Mouse (Mus musculus) induced T-regulatory cell, adult 2 months (primary cell): Measurements from ENCODE around the gene Faap20.

ENCODE experiments used
- DNase-seq: peaks from one replicate; pipeline ENCODE4 v3.0.0-alpha.2; 2012; ENCODE audit warnings: low read depth

The Faap20 gene

DNA sequence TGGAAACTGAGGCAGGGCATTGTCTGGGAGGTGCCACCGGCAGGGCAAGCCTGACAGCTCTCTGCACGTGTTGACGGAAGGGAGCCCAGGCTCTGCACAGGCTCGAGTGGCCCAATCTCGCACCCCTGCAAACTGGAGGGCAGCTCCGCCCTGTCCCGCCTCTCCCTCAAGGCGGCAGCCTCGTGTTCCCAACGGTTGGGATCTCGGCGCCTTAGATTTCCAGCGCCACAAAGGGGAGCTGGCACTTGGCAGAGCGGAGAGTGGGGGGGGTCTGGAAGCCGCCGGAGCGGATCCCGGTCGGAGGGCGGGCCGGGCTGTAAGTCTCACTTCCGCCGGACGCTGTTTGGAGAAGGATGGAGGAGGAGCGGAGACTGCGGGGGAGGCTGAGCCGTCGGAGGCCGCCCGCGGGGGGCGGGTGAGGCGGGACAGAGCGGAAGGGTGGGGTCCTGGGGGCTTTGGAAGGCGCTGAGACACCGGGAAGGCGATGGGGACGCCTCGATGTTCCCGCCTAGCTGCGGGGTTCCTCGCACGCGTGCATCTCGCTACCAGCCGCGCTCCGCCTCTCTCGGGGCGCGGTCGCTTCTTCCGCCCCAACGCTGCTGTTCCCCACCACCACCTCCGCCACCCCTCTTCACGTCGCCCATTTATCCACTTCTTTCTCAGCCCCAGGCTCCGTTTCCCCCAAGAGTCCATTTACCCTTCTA lies at the start of gene Faap20:
Faap20 (plus strand) TSS at position 155 of the 704 bp plus-strand sequence.
- peak; percentile 92 for DNase-seq

DNA sequence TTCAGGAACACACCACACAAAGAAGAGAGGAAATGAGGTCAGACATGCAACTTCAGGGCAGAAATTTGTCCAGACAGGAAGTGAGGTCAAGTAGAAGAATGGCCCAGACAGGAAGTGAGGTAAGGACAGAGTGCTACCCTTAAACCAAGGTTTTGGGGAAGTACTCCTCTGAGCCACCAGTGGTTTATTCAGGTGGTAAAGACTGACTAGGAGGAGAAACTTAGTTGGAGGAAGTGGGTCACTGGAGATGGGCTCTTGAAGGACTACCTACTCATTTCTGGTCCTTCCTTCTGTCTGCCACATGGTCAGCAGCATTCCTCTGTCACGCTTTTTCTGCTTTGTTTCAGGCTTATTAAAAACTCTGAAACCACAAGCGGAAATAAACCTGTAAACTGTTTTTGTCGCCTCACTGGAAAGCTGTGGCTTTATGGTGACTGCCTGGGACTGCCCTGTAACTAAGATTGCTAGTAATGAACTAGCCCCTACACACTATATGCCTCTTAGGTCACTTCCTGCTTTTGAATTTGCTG lies 48.7 kb upstream of the Faap20 start:
- peak; percentile 95 for DNase-seq

GRCm38 (mm10) chr4:155201764-155202163 lies 47.8 kb upstream of the Faap20 start:
- DNase-seq, result no peak

GRCm38 (mm10) chr4:155205919-155206318 lies 43.7 kb upstream of the Faap20 start:
- DNase-seq, result no peak

DNA sequence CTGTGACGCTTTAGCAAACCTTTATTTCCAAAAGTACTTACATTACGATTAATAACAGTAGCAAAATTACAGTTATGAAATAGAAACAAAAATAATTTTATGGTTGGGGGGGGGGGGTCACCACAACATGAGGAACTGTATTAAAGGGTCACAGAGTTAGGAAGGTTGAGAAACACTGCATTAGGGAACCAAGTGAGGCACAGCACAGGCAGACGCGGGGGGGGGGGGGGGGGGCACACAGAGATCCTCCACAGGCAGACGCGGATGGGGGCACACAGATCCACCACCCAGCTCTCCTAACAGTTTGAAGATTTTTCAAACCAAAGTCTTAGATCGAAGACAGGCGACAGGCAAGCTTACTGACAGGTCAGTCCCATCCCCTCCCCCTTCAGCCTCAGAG lies 43.1 kb upstream of the Faap20 start:
- no peak for DNase-seq

GRCm38 (mm10) chr4:155207841-155208240 lies 41.8 kb upstream of the Faap20 start:
- DNase-seq, result peak; percentile 78

DNA sequence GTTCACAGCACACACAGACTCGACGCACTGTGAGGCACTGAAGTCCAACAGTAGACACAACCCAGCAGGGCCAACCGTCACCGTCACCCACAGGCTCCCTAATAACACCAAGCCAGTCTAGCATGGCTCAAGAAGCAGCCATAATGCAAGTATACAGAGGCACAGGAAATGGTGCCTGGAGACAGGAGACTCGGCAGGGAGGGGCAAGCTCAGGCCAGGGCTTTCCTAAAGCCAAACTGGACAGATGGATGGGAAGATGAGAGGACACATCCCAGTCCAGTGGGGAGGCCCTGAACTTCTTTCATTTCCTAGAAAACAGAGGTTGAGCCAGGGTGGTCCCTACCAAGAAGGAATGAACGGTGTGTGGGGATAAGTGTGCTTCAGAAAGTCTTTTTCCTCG lies 41.0 kb upstream of the Faap20 start:
- no peak for DNase-seq

- DNase-seq, result no peak
These were observed 40.5 kb upstream of the Faap20 start for GRCm38 (mm10) chr4:155209079-155209478.

DNA sequence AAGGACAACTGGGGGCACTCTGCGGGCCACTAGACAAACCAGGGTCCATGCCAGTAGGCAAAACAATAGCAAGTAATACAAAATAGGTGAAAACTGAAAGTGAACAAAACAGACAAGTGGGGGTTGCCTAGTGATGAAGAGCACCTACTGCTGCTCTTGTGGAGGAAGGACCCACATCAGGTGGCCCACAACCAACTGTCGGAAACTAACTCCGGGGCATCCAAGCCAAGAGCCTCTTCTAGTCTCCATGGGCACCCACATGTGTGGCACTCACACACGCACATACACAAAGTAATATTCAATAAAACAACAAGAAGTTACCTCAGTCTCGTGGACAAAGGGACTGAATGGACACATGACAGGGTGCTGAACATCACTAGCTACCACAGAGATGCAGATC lies 40.1 kb upstream of the Faap20 start:
- peak; percentile 62 for DNase-seq

DNA sequence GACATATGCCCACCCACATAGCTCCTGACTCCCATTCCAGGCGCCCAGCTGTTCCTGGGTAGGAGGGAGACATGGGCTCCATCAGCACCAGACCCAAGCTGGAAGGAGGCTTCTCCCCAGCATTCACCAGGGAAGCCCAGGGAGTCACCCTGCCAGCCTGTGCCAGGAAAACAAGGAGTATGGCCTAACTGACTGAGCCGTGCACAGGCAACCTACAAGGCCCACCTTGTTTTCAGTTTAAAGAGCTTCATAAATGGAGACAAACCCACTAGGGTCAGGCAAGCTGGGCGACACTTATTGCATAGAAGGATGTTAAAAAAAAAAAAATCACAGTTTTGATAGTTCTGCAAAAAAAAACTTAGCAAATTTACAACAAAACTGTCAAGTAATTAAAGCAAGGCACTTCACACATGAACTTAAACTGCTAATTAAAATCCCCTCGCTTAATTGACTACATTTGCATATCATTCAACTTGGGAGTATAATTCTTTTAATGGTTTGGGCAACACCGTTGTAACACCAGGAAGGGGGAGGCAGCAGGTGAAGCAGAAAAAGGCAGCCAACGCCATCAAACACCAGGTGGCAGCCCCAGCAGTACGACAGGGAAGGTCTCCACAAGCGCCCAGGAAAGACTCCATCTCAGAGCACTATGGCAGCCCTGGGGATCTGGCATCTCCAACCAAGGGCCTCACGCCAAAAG lies 36.4 kb upstream of the Faap20 start:
- peak; percentile 30 for DNase-seq

DNA sequence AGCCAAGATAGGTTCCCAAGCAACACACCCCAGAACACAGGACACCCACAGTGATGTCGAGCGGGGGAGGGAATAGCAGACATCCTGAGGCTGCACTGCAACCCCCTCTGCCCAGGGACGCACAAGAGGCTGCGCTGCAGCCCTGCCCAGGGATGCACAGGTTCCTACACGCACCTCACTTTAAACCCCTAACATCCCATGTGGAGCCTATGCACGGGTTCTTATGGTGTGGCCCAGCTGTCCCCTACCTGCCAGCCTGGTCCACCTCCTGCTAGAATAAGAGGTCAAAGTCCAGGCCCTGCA lies 35.9 kb upstream of the Faap20 start:
- no peak for DNase-seq

- no peak for DNase-seq
These were observed 35.4 kb upstream of the Faap20 start for GRCm38 (mm10) chr4:155214188-155214587.

DNA sequence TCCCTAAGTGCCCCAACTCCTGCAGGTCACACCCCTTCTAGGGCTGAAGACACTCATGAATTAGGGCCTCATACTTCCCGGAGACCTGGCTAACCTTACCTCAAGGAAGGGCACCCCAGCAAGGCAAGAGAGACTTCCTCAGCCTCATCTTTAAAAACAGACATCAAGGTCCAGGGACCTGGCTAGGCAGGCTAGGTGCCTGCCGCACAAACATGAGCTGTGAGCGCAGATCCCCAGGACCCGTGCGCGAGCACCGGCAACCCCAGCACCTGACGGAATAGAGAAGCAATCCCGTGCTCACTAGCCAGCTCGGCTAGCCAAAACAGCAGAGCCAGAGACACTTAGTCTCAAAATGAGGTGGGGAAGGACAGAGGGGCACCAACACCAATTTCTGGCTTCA lies 34.8 kb upstream of the Faap20 start:
- DNase-seq, result no peak

- no peak for DNase-seq
These were observed 34.4 kb upstream of the Faap20 start for GRCm38 (mm10) chr4:155215203-155215602.

DNA sequence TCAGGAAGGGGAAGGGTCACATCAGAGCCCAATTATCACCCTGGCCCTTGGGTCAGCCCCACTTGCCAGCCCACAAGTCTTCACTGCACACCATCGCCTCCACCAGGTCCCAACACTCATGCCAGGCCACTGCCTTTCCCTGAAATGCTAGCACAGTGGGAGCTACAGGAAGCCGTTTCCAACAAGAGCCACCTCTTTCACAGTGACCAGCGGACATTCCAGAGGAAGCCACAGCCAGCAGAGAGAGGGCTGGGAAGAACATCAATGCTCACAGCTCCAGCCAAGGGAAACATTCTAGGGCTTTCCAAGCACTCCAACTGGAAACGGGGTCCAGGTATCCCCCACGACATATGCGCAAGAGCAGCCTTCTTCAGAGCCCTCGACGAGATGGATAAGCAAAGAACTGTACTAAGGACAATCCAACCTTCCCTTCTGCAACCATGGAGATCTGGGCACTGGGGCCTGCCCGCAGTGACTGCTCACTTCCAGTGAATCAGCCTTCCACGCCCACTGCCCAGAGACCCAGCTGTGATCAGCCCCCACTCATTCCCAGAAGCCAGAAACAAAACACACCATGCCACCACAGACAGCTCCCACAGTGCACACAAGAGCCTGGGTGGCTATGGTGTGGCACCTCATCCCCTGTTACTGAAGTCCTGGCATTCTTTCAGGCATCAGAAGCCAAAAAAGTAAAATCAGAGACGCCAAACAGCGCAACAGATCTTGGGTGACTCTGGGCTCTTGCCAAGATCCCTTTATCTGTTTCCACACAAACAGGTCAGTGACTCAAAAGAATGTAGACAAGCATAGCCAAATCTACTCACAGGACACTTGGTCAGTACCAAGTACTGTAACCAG lies 33.6 kb upstream of the Faap20 start:
- peak; percentile 30 for DNase-seq

GRCm38 (mm10) chr4:155217241-155218103 lies 32.1 kb upstream of the Faap20 start:
- DNase-seq, result peak; percentile 80

GRCm38 (mm10) chr4:155218104-155218732 lies 31.4 kb upstream of the Faap20 start:
- DNase-seq, result no peak

DNA sequence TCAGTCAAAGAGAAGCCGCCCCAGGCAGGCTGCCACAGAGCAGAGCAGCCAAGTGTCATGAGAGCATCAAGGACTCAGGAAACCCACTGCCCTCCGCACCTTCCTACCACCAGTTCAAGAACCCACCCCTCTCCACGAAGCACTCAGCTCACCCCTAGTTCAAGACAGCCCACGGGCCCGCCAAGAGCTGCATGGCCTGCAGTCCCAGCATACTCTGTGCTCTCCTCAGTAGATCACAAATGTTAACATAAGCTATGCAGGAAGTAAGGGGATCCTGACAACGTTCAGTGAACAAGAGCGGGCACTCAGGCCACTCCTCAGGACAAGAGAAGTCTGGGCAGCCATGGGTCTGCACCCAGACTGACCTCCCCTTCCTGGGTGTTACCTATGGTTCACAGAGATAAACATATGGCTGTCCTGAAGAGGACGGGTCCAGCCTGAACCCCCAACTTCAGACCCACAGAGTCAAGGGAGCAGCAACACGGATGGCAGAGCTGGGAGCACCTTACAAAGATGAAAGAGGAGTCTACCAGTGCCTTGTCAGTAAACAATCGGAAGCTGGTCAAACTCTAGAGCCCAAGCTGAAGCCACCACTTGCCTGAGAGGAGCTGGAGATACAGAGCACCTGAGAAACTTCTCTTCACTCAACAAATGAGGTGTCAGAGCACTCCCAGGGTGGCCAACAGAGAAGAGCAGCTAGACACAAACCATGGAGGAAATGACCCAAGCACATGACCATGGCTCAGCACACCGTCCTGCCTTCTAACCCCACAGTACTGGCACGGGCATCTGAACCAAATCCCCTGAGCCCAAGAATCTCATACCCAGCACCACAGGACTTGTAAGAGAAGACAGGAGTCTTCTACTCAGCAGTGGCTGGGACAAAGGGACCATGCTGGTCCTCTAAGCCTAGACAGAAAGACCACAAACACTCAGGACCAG lies 30.1 kb upstream of the Faap20 start:
- peak; percentile 59 for DNase-seq

- DNase-seq, result peak; percentile 69
These were observed 29.1 kb upstream of the Faap20 start for GRCm38 (mm10) chr4:155220213-155221100.
